Mouse (Mus musculus): Measurements from ENCODE around the gene Dek. TPM values are rescaled to one million over a fixed set of nuclear protein-coding genes. Genes with fewer than 3 reads are reported as not detected.
A peak's percentile ranks its signal among the peaks of the same experiment; 100 is the strongest.

The Dek gene
- total RNA-seq, 2 experiments from 2014 or later: 32.6 to 37.9 TPM

GRCm38 (mm10) chr13:47111185-47111584 is 5.2 kb upstream of the Dek start:
- no peak for DNase-seq

- no peak for DNase-seq
Observed at GRCm38 (mm10) chr13:47109239-47109638, 3.2 kb upstream of the Dek start.

- DNase-seq: no peak
Observed at GRCm38 (mm10) chr13:47106580-47106888, 533 bp upstream of the Dek start.

GRCm38 (mm10) chr13:47104856-47105541 is 1.0 kb downstream of the Dek start:
- peak; percentile 31 to 60 for DNase-seq

- no peak for DNase-seq
Observed at GRCm38 (mm10) chr13:47104146-47104545, 1.9 kb downstream of the Dek start.

GRCm38 (mm10) chr13:47100587-47100986 is 5.4 kb downstream of the Dek start:
- DNase-seq: no peak

GRCm38 (mm10) chr13:47099265-47099664 is 6.7 kb downstream of the Dek start:
- DNase-seq: no peak

- DNase-seq: no peak
Observed at GRCm38 (mm10) chr13:47096591-47096990, 9.4 kb downstream of the Dek start.

GRCm38 (mm10) chr13:47093791-47094190 is 12.2 kb downstream of the Dek start:
- no peak for DNase-seq

GRCm38 (mm10) chr13:47089271-47089670 is 16.7 kb downstream of the Dek start:
- DNase-seq: no peak

GRCm38 (mm10) chr13:47088433-47088832 is 17.6 kb downstream of the Dek start:
- DNase-seq: no peak

- no peak for DNase-seq
Observed at GRCm38 (mm10) chr13:47080905-47081505, 25.0 kb downstream of the Dek start.

- no peak for DNase-seq
Observed at GRCm38 (mm10) chr13:47078799-47079198, 27.2 kb downstream of the Dek start.

- DNase-seq: no peak
Observed at GRCm38 (mm10) chr13:47077367-47077766, 28.6 kb downstream of the Dek start.

- no peak for DNase-seq
Observed at GRCm38 (mm10) chr13:47076156-47076555, 29.8 kb downstream of the Dek start.

- no peak for DNase-seq
Observed at GRCm38 (mm10) chr13:47072484-47072883, 33.5 kb downstream of the Dek start.

- no peak for DNase-seq
Observed at GRCm38 (mm10) chr13:47071871-47072270, 34.1 kb downstream of the Dek start.

- no peak for DNase-seq
Observed at GRCm38 (mm10) chr13:47070329-47071080, 35.5 kb downstream of the Dek start.

GRCm38 (mm10) chr13:47067001-47067400 is 39.0 kb downstream of the Dek start:
- DNase-seq: no peak

- no peak for DNase-seq
Observed at GRCm38 (mm10) chr13:47066516-47066915, 39.5 kb downstream of the Dek start.

GRCm38 (mm10) chr13:47063985-47064760 is 41.8 kb downstream of the Dek start:
- DNase-seq: no peak

- DNase-seq: no peak
Observed at GRCm38 (mm10) chr13:47062756-47063155, 43.2 kb downstream of the Dek start.

GRCm38 (mm10) chr13:47056781-47057180 is 49.2 kb downstream of the Dek start:
- no peak for DNase-seq
